Mouse (Mus musculus) hindbrain, embryonic 11.5 days (tissue): ENCODE results near the gene Cbarp. TPM values are rescaled to one million over a fixed set of nuclear protein-coding genes. Genes with fewer than 3 reads are reported as not detected.

ENCODE experiments used
- ATAC-seq: fragments of 200-750 bp; cut with Nextera tagmentation; 2 replicates; pipeline ENCODE4 v1.8.0; 2017; ENCODE audit warnings: mild to moderate bottlenecking, moderate TSS enrichment, moderate library complexity; ENCODE audit not compliant: low FRiP score
- DNase-seq: peaks from one replicate; pipeline ENCODE4 v3.0.0-alpha.2; 2015; ENCODE audit warnings: low spot score
- H3K27ac ChIP-seq: fragments of 300-500 bp; sonication (generic); 2 replicates; pipeline ENCODE4 v1.5.1; 2014; ENCODE audit warnings: mild to moderate bottlenecking, low read depth, low read length
- H3K27me3 ChIP-seq: fragments of 300-500 bp; sonication (generic); 2 replicates; pipeline ENCODE4 v1.6.1; 2014; ENCODE audit warnings: mild to moderate bottlenecking, low read length, moderate library complexity, mixed read lengths; ENCODE audit not compliant: control insufficient read depth, insufficient read depth
- H3K36me3 ChIP-seq: fragments of 300-500 bp; sonication (generic); 2 replicates; pipeline ENCODE4 v1.6.1; 2014; ENCODE audit warnings: mild to moderate bottlenecking, low read length, moderate library complexity, mixed read lengths; ENCODE audit not compliant: control insufficient read depth, insufficient read depth
- H3K4me1 ChIP-seq: fragments of 300-500 bp; sonication (generic); replicated peaks from 2 replicates; pipeline ENCODE4 v1.6.1; 2014; ENCODE audit warnings: low read length, mixed read lengths; ENCODE audit not compliant: control insufficient read depth, insufficient read depth
- H3K4me2 ChIP-seq: fragments of 300-500 bp; sonication (generic); replicated peaks from 2 replicates; pipeline ENCODE4 v1.6.1; 2014; ENCODE audit warnings: mild to moderate bottlenecking, low read depth, low read length
- H3K4me3 ChIP-seq: fragments of 300-500 bp; sonication (generic); 2 replicates; pipeline ENCODE4 v1.5.1; 2014; ENCODE audit warnings: low read depth, low read length
- H3K9ac ChIP-seq: fragments of 300-500 bp; sonication (generic); 2 replicates; pipeline ENCODE4 v1.6.1; 2014; ENCODE audit warnings: low read depth, low read length
- H3K9me3 ChIP-seq: fragments of 300-500 bp; sonication (generic); 2 replicates; pipeline ENCODE4 v1.6.1; 2016; ENCODE audit warnings: low read length; ENCODE audit not compliant: control insufficient read depth
- WGBS: fragments of 180-500 bp; shearing (Covaris S2); extraction: QIAGEN DNeasy Blood & Tissue Kit; methylation state at CpG from one replicate; pipeline ENCODE4 v1.1.7; 2014; 5-methylcytosine and 5-hydroxymethylcytosine counted together
- polyA plus RNA-seq: library from polyadenylated mRNA; unstranded; fragments of >200 nt; fragmentation: Nextera tagmentation; extraction: Ambion mirVana; gene quantifications from 2 replicates; pipeline ENCODE4 v1.2.1, GENCODE M21; 2014

Gene Cbarp
- polyA plus RNA-seq, 1 experiment from 2014 or later: 16.7 TPM

- H3K27me3 ChIP-seq: no peaks in the 10 kb centered on the region
- no peak overlapping the region for H3K9ac ChIP-seq
- no peak overlapping the region for H3K4me3 ChIP-seq
- H3K4me2 ChIP-seq: no peak overlapping the region
- DNase-seq (no peak), ATAC-seq (no peak)
- H3K36me3 ChIP-seq: no peaks in the 10 kb centered on the region; the same call in 1 of the 2 replicates
- H3K9me3 ChIP-seq: no peaks in the 10 kb centered on the region
- H3K4me1 ChIP-seq: no peaks in the 10 kb centered on the region
- 87% methylated on average over 3 of the region's 3 CpGs for WGBS
- H3K27ac ChIP-seq: no peak overlapping the region
These were observed 59.6 kb downstream of the Cbarp start for GRCm38 (mm10) chr10:80081075-80081474.

Other genes with a start within 250 kb of the Cbarp start
- not detected in 2 replicates for gene Cfd, start 250.0 kb downstream of the Cbarp start, polyA plus RNA-seq
- gene Med16, start 231.9 kb downstream of the Cbarp start, polyA plus RNA-seq: 33.7 and 41.8 TPM in 2 replicates
- 23.6 and 25.3 TPM in 2 replicates for gene Gm26602, start 230.0 kb downstream of the Cbarp start, polyA plus RNA-seq
- 0.26 and 0.36 TPM in 2 replicates for gene Kiss1r, start 223.9 kb downstream of the Cbarp start, polyA plus RNA-seq
- 131 and 139 TPM in 2 replicates for gene R3hdm4, start 219.6 kb downstream of the Cbarp start, polyA plus RNA-seq
- 4.9 and 9.0 TPM in 2 replicates for gene Arid3a, start 213.8 kb downstream of the Cbarp start, polyA plus RNA-seq
- 94.7 and 102 TPM in 2 replicates for gene Wdr18, start 180.7 kb downstream of the Cbarp start, polyA plus RNA-seq
- gene Grin3b, start 170.1 kb downstream of the Cbarp start, polyA plus RNA-seq: 0.29 and 0.49 TPM in 2 replicates
- 14.6 and 16.1 TPM in 2 replicates for gene Tmem259, start 156.5 kb downstream of the Cbarp start, polyA plus RNA-seq
- gene Cnn2, start 152.3 kb downstream of the Cbarp start, polyA plus RNA-seq: 180 and 221 TPM in 2 replicates
- 2.6 TPM in 2 replicates for gene Abca7, start 144.3 kb downstream of the Cbarp start, polyA plus RNA-seq
- gene Arhgap45, start 124.2 kb downstream of the Cbarp start, polyA plus RNA-seq: 4.1 and 4.3 TPM in 2 replicates
- 215 and 222 TPM in 2 replicates for gene Polr2e, start 101.0 kb downstream of the Cbarp start, polyA plus RNA-seq
- 543 and 552 TPM in 2 replicates for gene Gpx4, start 93.7 kb downstream of the Cbarp start, polyA plus RNA-seq
- 8.0 and 9.5 TPM in 2 replicates for gene Sbno2, start 35.3 kb downstream of the Cbarp start, polyA plus RNA-seq
- gene Stk11, start 25.0 kb downstream of the Cbarp start, polyA plus RNA-seq: 21.3 and 26.8 TPM in 2 replicates
- 364 and 371 TPM in 2 replicates for gene Atp5d, start 2.2 kb downstream of the Cbarp start, polyA plus RNA-seq
- gene Midn, start 7.4 kb upstream of the Cbarp start, polyA plus RNA-seq: 66.7 and 67.1 TPM in 2 replicates
- gene Cirbp, start 25.1 kb upstream of the Cbarp start, polyA plus RNA-seq: 83.4 and 90.4 TPM in 2 replicates
- 7.6 and 9.4 TPM in 2 replicates for gene 1600002K03Rik, start 32.1 kb upstream of the Cbarp start, polyA plus RNA-seq
- gene Efna2, start 38.6 kb upstream of the Cbarp start, polyA plus RNA-seq: 24.8 and 34.2 TPM in 2 replicates
- 49.4 and 57.3 TPM in 2 replicates for gene Mum1, start 85.6 kb upstream of the Cbarp start, polyA plus RNA-seq
- gene Ndufs7, start 108.3 kb upstream of the Cbarp start, polyA plus RNA-seq: 242 and 245 TPM in 2 replicates
- gene Gamt, start 120.2 kb upstream of the Cbarp start, polyA plus RNA-seq: 30.3 and 30.4 TPM in 2 replicates
- 46.8 and 47.3 TPM in 2 replicates for gene Dazap1, start 120.7 kb upstream of the Cbarp start, polyA plus RNA-seq
- 798 TPM in 2 replicates for gene Rps15, start 151.6 kb upstream of the Cbarp start, polyA plus RNA-seq
- gene Apc2, start 155.1 kb upstream of the Cbarp start, polyA plus RNA-seq: 74.4 and 101 TPM in 2 replicates
- 32.9 and 34.9 TPM in 2 replicates for gene 2310011J03Rik, start 179.7 kb upstream of the Cbarp start, polyA plus RNA-seq
- gene Pcsk4, start 188.7 kb upstream of the Cbarp start, polyA plus RNA-seq: 1.1 and 1.8 TPM in 2 replicates
- 3.7 and 3.8 TPM in 2 replicates for gene Reep6, start 189.1 kb upstream of the Cbarp start, polyA plus RNA-seq
- 0.54 and 0.70 TPM in 2 replicates for gene Adamtsl5, start 207.6 kb upstream of the Cbarp start, polyA plus RNA-seq
- gene Plk5, start 215.6 kb upstream of the Cbarp start, polyA plus RNA-seq: 0.11 and 0.14 TPM in 2 replicates
- gene Mex3d, start 246.8 kb upstream of the Cbarp start, polyA plus RNA-seq: 13.4 and 14.7 TPM in 2 replicates